Mouse (Mus musculus): ENCODE measurements around the gene Dpf1.

- TF ChIP-seq CTCF (IDR thresholded peaks at IDR 0.05 in 2 of 3, conservative IDR thresholded peaks at IDR 0.05 in 1 of 3; ENCODE audit: control insufficient read depth in 1 of 3, insufficient read depth in 1 of 3, low read depth in 2 of 3, low read length in 3 of 3, poor library complexity in 1 of 3, severe bottlenecking in 1 of 3) (no peak), MAZ (IDR thresholded peaks at IDR 0.05; ENCODE audit: low read depth, low read length) (no peak), POLR2A (IDR thresholded peaks at IDR 0.05; ENCODE audit: control insufficient read depth in 1 of 2, insufficient read depth in 1 of 2, low read depth in 1 of 2, low read length in 2 of 2, poor library complexity in 1 of 2) (no peak)
These were observed 25.2 kb downstream of the Dpf1 start for GRCm38 (mm10) chr7:29328984-29329383.
